Mouse (Mus musculus) neural tube, embryonic 14.5 days (tissue): ENCODE data around the gene Bbs9. TPM values are rescaled to one million over a fixed set of nuclear protein-coding genes. Genes with fewer than 3 reads are reported as not detected.

Source experiments
- ATAC-seq: fragments of 200-750 bp; cut with Nextera tagmentation; 2 replicates; pipeline ENCODE4 v1.8.0; 2017; ENCODE audit warnings: low read depth, mild to moderate bottlenecking, moderate TSS enrichment, moderate library complexity
- H3K27ac ChIP-seq: fragments of 300-500 bp; sonication (generic); 2 replicates; pipeline ENCODE4 v1.5.1; 2014; ENCODE audit warnings: low read depth, mild to moderate bottlenecking, control low read depth, low read length, moderate library complexity, mixed read lengths
- H3K27me3 ChIP-seq: fragments of 300-500 bp; sonication (generic); 2 replicates; pipeline ENCODE4 v1.6.1; 2014; ENCODE audit warnings: low read length; ENCODE audit not compliant: control insufficient read depth, insufficient read depth
- H3K36me3 ChIP-seq: fragments of 300-500 bp; sonication (generic); 2 replicates; pipeline ENCODE4 v1.6.1; 2014; ENCODE audit warnings: low read length, mixed read lengths; ENCODE audit not compliant: control insufficient read depth, insufficient read depth
- H3K4me1 ChIP-seq: fragments of 300-500 bp; sonication (generic); 2 replicates; pipeline ENCODE4 v1.6.1; 2014; ENCODE audit warnings: low read length; ENCODE audit not compliant: control insufficient read depth, insufficient read depth
- H3K4me2 ChIP-seq: fragments of 300-500 bp; sonication (generic); 2 replicates; pipeline ENCODE4 v1.6.1; 2014; ENCODE audit warnings: mild to moderate bottlenecking, low read depth, low read length, control low read depth
- H3K4me3 ChIP-seq: fragments of 300-500 bp; sonication (generic); 2 replicates; pipeline ENCODE4 v1.5.1; 2014; ENCODE audit warnings: low read depth, low read length, control low read depth, mixed read lengths
- H3K9ac ChIP-seq: fragments of 300-500 bp; sonication (generic); replicated peaks from 2 replicates; pipeline ENCODE4 v1.6.1; 2014; ENCODE audit warnings: low read depth, mild to moderate bottlenecking, control low read depth, low read length, mixed read lengths
- H3K9me3 ChIP-seq: fragments of 300-500 bp; sonication (generic); 2 replicates; pipeline ENCODE4 v1.6.1; 2016; ENCODE audit warnings: low read length; ENCODE audit not compliant: control insufficient read depth
- WGBS: fragments of 180-500 bp; shearing (Covaris S2); extraction: QIAGEN DNeasy Blood & Tissue Kit; methylation state at CpG from one replicate; pipeline ENCODE4 v1.1.7; 2014; 5-methylcytosine and 5-hydroxymethylcytosine counted together
- polyA plus RNA-seq: library from polyadenylated mRNA; unstranded; fragments of >200 nt; fragmentation: Nextera tagmentation; extraction: Ambion mirVana; gene quantifications from 2 replicates; pipeline ENCODE4 v1.2.1, GENCODE M21; 2014

Bbs9 gene
- polyA plus RNA-seq, 1 experiment from 2014 or later = 19.1 TPM

GRCm38 (mm10) chr9:22457142-22457835, 18.2 kb upstream of the Bbs9 start:
- H3K27me3 ChIP-seq = no peaks in the 10 kb centered on the region
- peaks cover 44% of the 10 kb centered on the region for H3K36me3 ChIP-seq
- no peaks in the 10 kb centered on the region for H3K9me3 ChIP-seq
- H3K4me3 ChIP-seq = no peak overlapping the region
- ATAC-seq = no peak
- H3K4me2 ChIP-seq = no peak overlapping the region
- H3K9ac ChIP-seq = no peak overlapping the region
- no peaks in the 10 kb centered on the region for H3K4me1 ChIP-seq
- no peak overlapping the region for H3K27ac ChIP-seq
- 87% methylated on average over 11 of the region's 11 CpGs for WGBS

GRCm38 (mm10) chr9:22461946-22462345, 13.6 kb upstream of the Bbs9 start:
- Histone ChIP-seq H3K9ac (no peak overlapping the region), H3K36me3 (peaks cover 5% of the 10 kb centered on the region), H3K9me3 (no peaks in the 10 kb centered on the region), H3K27ac (no peak overlapping the region), H3K4me1 (no peaks in the 10 kb centered on the region), H3K4me3 (no peak overlapping the region), H3K4me2 (no peak overlapping the region), H3K27me3 (no peaks in the 10 kb centered on the region)
- 93% methylated on average over 3 of the region's 3 CpGs for WGBS
- no peak for ATAC-seq

GRCm38 (mm10) chr9:22466212-22466611, 9.3 kb upstream of the Bbs9 start:
- 0 out of 2 replicates have a peak, but pooled peaks cover 3% of the 10 kb centered on the region for H3K4me1 ChIP-seq
- ATAC-seq = no peak
- no peak overlapping the region for H3K4me3 ChIP-seq
- H3K27ac ChIP-seq = no peak overlapping the region
- no peak overlapping the region for H3K9ac ChIP-seq
- no peaks in the 10 kb centered on the region for H3K27me3 ChIP-seq
- WGBS = 98% methylated on average over 5 of the region's 5 CpGs
- H3K4me2 ChIP-seq = no peak overlapping the region
- no peaks in the 10 kb centered on the region for H3K36me3 ChIP-seq
- H3K9me3 ChIP-seq = no peaks in the 10 kb centered on the region

GRCm38 (mm10) chr9:22467371-22468169, 7.9 kb upstream of the Bbs9 start:
- peak overlapping the region; percentile 92 for H3K27ac ChIP-seq
- H3K4me1 ChIP-seq = 0 out of 2 replicates have a peak, but pooled peaks cover 3% of the 10 kb centered on the region
- ATAC-seq = peak; percentile 75
- no peaks in the 10 kb centered on the region for H3K27me3 ChIP-seq
- H3K9ac ChIP-seq = peak overlapping the region; percentile 93
- H3K4me3 ChIP-seq = peak overlapping the region; percentile 87
- no peaks in the 10 kb centered on the region for H3K36me3 ChIP-seq
- no peaks in the 10 kb centered on the region for H3K9me3 ChIP-seq
- H3K4me2 ChIP-seq = peak overlapping the region; percentile 67
- WGBS = 1% methylated on average over 71 of the region's 73 CpGs

GRCm38 (mm10) chr9:22468170-22468898, 7.2 kb upstream of the Bbs9 start:
- H3K4me1 ChIP-seq = 0 out of 2 replicates have a peak, but pooled peaks cover 3% of the 10 kb centered on the region
- ATAC-seq = peak; percentile 91
- no peaks in the 10 kb centered on the region for H3K36me3 ChIP-seq
- H3K4me2 ChIP-seq = peak overlapping the region; percentile 67
- H3K27ac ChIP-seq = peak overlapping the region; percentile 92
- H3K4me3 ChIP-seq = peak overlapping the region; percentile 87
- peak overlapping the region; percentile 93 for H3K9ac ChIP-seq
- WGBS = 3% methylated on average over 41 of the region's 43 CpGs
- no peaks in the 10 kb centered on the region for H3K27me3 ChIP-seq
- no peaks in the 10 kb centered on the region for H3K9me3 ChIP-seq

GRCm38 (mm10) chr9:22468899-22469259, 6.6 kb upstream of the Bbs9 start:
- no peaks in the 10 kb centered on the region for H3K9me3 ChIP-seq
- no peak overlapping the region for H3K9ac ChIP-seq
- 81% methylated on average over 8 of the region's 8 CpGs for WGBS
- H3K27ac ChIP-seq = no peak overlapping the region
- no peaks in the 10 kb centered on the region for H3K36me3 ChIP-seq
- no peak overlapping the region for H3K4me3 ChIP-seq
- H3K27me3 ChIP-seq = no peaks in the 10 kb centered on the region
- ATAC-seq = no peak
- no peak overlapping the region for H3K4me2 ChIP-seq
- H3K4me1 ChIP-seq = 0 out of 2 replicates have a peak, but pooled peaks cover 3% of the 10 kb centered on the region

- no peak for ATAC-seq
- Histone ChIP-seq H3K27ac (no peak within 1 kb of the TSS), H3K9me3 (no peaks in the 10 kb centered on the region), H3K4me3 (peak within 1 kb of the TSS; percentile 87; the same call in 1 of the 2 replicates), H3K27me3 (no peaks in the 10 kb centered on the region), H3K4me1 (0 out of 2 replicates have a peak, but pooled peaks cover 3% of the 10 kb centered on the region), H3K36me3 (no peaks in the 10 kb centered on the region), H3K9ac (peak within 1 kb of the TSS; percentile 93; the same call in 1 of the 2 replicates), H3K4me2 (peak within 1 kb of the TSS; percentile 67; the same call in 1 of the 2 replicates)
- 89% methylated on average over 3 of the region's 3 CpGs for WGBS
These were observed 5.9 kb upstream of the Bbs9 start, which contains the start of gene Rp9 for GRCm38 (mm10) chr9:22469643-22470042. TSS of gene Rp9 (minus strand) at chr9:22469743.

GRCm38 (mm10) chr9:22476265-22476664, 750 bp downstream of the Bbs9 start:
- H3K4me1 ChIP-seq = peaks cover 8% of the 10 kb centered on the region; the same call in 1 of the 2 replicates
- H3K4me3 ChIP-seq = peak overlapping the region; percentile 52
- no peaks in the 10 kb centered on the region for H3K9me3 ChIP-seq
- H3K27me3 ChIP-seq = no peaks in the 10 kb centered on the region
- H3K36me3 ChIP-seq = no peaks in the 10 kb centered on the region
- peak overlapping the region; percentile 37; the same call in 1 of the 2 replicates for H3K9ac ChIP-seq
- 6% methylated on average over 10 of the region's 10 CpGs for WGBS
- peak overlapping the region; percentile 77 for H3K4me2 ChIP-seq
- 0 out of 2 replicates have a peak, but pooled peaks have one; percentile 5 for ATAC-seq
- H3K27ac ChIP-seq = no peak overlapping the region
